Mouse (Mus musculus): ENCODE data around the gene 2610318N02Rik. TPM values are rescaled to one million over a fixed set of nuclear protein-coding genes. Genes with fewer than 3 reads are reported as not detected.

The 2610318N02Rik gene
- total and polyA plus RNA-seq, 3 experiments: 0.75 to 1.9 (median 1.2) TPM

GRCm38 (mm10) chr16:17110771-17111743, 13.9 kb downstream of the 2610318N02Rik start, which contains the start of gene Ppil2:
Gene Ppil2 (minus strand): TSS chr16:17111257.
- DNase-seq: peak; percentile 82

- DNase-seq: no peak
Measured at GRCm38 (mm10) chr16:17104600-17104999, 20.4 kb downstream of the 2610318N02Rik start.

DNA sequence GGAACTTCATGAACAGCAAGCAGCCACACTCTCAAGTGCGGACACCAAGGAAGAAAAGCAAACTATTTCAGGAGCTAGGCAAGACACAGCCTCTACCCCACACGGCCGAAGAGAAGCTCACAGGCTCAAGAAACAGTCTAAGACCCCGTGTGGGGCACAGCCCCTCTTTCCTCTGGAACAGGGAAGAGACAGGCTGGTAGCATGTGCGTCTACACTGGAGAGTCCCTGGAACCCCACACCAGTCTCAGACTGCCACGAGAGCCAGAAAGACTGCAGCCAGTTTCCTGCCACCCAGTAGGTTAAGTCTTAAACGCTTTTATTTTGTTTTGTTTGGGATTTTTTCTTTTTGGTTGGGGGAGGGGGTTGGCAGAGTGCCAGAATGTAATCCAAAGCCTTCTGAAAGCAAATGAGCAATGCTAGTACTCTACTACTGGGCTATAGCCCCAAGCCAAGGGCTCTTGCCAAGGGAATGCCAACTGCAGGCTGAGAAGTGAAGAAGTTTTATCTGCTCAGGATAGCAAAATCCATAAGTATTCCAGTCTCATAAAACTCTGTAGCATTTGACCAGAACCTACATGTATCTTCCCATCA, 22.2 kb downstream of the 2610318N02Rik start:
- no peak for DNase-seq

GRCm38 (mm10) chr16:17096938-17097337, 28.0 kb downstream of the 2610318N02Rik start:
- DNase-seq: no peak

- no peak for DNase-seq
Measured at GRCm38 (mm10) chr16:17088346-17088745, 36.6 kb downstream of the 2610318N02Rik start.

GRCm38 (mm10) chr16:17086669-17087193, 38.2 kb downstream of the 2610318N02Rik start:
- peak; percentile 17 for DNase-seq

DNA sequence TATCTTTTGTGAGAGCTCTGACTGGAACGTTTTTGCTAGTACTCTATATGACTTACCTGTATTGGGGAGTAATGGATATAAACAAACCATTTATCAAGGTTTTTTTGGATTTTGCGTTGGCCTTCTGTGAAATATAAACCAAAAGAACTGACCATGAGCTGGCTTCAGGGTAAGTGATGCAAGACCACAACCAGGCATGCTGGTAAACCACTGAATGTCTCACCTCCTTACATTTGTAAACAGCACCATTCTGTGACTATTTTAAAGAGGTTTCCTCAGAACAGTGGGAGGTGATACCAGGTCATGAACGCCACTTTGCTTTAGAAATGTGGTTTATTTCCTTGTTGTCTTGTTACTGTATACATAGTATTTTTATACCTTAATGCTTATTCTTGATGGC, 38.7 kb downstream of the 2610318N02Rik start:
- no peak for DNase-seq

DNA sequence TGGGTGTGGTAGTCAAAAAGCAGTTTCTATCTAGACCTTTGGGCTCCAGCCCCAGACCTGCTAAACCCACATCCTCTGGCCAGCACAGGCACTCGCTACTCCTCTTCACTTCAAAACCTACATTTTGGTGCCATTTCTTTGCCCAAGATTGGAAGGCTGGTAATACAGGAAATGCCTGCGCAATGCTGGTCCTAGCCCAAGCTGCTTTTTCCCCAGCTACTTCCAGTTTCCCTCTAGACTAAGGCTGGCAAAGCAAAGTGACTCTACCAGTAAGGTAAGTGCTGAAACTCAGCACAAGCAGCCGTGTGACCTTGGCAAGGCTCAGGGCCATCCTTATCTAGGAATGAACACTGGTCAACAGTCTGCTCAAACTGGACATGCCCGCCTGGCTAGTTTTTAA, 39.3 kb downstream of the 2610318N02Rik start:
- DNase-seq: peak; percentile 74

GRCm38 (mm10) chr16:17082121-17082792, 42.7 kb downstream of the 2610318N02Rik start:
- DNase-seq: no peak

DNA sequence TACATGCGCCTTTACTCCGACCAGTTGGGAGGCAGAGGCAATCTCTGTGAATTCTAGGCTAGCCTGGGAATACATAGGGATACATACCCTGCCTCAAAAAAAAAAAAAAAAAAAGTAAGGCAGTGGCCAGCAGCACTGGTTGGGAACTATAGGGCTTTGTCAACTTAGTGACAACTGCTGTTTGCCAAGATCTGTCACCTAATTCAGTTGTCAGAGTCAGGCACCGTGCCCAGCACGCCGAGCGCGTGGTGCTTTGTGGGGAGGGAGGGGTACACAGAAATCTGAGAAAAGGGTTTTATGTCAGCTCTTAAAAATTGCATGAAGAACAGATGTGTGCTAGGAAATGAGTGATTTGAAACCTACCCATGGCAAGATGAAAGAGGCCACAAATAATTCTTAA, 46.9 kb downstream of the 2610318N02Rik start:
- DNase-seq: no peak

- DNase-seq: no peak
Measured at GRCm38 (mm10) chr16:17076869-17077268, 48.1 kb downstream of the 2610318N02Rik start.

DNA sequence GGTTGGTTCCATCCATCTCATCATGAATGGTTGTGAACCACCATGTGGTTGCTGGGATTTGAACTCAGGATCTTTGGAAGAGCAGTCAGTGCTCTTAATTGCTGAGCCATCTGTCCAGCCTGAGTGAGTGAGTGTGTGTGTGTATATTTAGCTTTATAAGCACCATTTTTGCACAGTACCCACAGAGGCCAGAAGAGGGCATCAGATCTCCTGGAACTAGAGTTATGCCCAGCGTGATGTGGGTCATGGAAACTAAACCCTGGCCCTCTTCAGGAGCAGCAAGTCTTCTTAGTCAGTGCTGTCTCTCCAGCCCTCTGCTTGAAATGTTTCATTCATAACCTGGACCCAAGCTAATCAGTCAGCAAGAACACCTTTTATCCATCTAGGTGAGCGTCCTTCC, 48.7 kb downstream of the 2610318N02Rik start:
- no peak for DNase-seq

GRCm38 (mm10) chr16:17073000-17073399, 52.0 kb downstream of the 2610318N02Rik start:
- no peak for DNase-seq

- no peak for DNase-seq
Measured at GRCm38 (mm10) chr16:17070716-17071115, 54.3 kb downstream of the 2610318N02Rik start.

DNA sequence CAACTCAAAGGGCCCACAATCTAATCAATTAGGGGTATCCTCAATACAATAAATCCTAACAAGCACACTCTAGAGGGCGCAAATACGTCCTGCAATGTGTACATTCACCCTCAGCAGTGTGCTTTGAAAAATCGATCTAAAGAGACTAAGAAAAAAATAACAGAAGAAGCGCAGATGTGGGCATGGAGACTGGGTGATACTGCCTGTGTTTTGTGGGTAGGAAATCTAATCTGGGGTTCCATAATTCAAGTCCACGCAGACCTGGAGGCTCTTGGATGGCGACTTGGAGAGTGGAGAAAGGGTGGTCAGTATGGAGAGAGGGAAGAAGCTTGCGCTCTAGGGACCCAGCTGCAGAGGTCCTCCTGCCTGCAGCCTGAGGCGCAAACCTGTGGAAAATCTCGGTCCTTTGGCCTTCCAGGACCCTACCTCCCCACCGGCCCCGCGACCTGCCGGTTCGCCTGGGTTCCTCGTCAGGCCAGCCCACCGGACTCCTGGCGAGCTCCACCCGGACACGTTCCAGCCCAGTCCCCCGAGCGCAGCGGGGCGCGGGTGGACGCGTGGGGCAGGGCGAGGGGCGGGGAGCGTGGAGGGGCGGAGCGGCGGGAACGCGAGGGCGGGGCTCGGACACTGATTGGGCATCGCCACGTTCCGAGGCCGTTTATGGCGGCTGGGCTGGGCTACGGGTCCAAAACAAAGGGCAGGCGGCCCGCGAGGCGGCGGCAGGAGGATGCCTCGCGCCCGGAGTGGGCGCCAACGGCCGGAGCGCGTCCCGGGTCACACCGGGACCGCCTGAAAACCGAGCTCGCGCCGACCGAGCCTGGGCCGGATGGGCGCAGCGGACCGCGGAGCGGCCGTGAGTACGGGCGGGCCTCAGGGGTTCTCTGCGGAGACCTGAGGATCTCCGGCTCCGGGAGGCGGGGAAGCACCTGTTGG, 55.2 kb downstream of the 2610318N02Rik start, which contains the start of gene Ypel1:
Gene Ypel1 (plus strand): TSS at position 186 of the 933 bp plus-strand sequence.
- peak; percentile 96 for DNase-seq

- no peak for DNase-seq
Measured at GRCm38 (mm10) chr16:17067552-17067951, 57.4 kb downstream of the 2610318N02Rik start.

Small RNA genes within 50 kb of the gene (microRNA-seq; reads per million reads assigned to microRNA genes)
- gene Mir130b: 113 to 148 reads per million in 2 experiments
- gene Mir301b: 1.3 to 3.3 reads per million in 2 experiments

Other genes starting within 250 kb of the 2610318N02Rik start
- 10 to 100 TPM; 39.2 to 48.9 TPM for gene Ppm1f, start 228.7 kb downstream of the 2610318N02Rik start, total RNA-seq (2021)
- gene Ppm1f, start 228.7 kb downstream of the 2610318N02Rik start, polyA plus RNA-seq (2012; rRNA removed): 15.4 and 18.9 TPM in 2 replicates
- gene Mapk1, start 141.8 kb downstream of the 2610318N02Rik start, total RNA-seq (2021): 100 to 1,000 TPM; 178 to 206 TPM
- gene Mapk1, start 141.8 kb downstream of the 2610318N02Rik start, polyA plus RNA-seq (2012; rRNA removed): 45.2 and 62.7 TPM in 2 replicates
- 1 to 10 TPM; 6.6 TPM for gene Ypel1, start 55.5 kb downstream of the 2610318N02Rik start, total RNA-seq (2021)
- gene Ypel1, start 55.5 kb downstream of the 2610318N02Rik start, polyA plus RNA-seq (2012; rRNA removed): 8.3 and 10.0 TPM in 2 replicates
- gene Ppil2, start 13.9 kb downstream of the 2610318N02Rik start, total RNA-seq (2021): 10 to 100 TPM; 80.3 to 98.6 TPM
- 75.6 and 87.1 TPM in 2 replicates for gene Ppil2, start 13.9 kb downstream of the 2610318N02Rik start, polyA plus RNA-seq (2012; rRNA removed)
- gene Sdf2l1, start 7.2 kb upstream of the 2610318N02Rik start, total RNA-seq (2021): 10 to 100 TPM; 33.2 to 42.4 TPM
- gene Sdf2l1, start 7.2 kb upstream of the 2610318N02Rik start, polyA plus RNA-seq (2012; rRNA removed): 45.0 and 64.6 TPM in 2 replicates
- 1 to 10 TPM; 4.9 to 6.5 TPM for gene Ydjc, start 19.5 kb upstream of the 2610318N02Rik start, total RNA-seq (2021)
- 28.2 and 39.2 TPM in 2 replicates for gene Ydjc, start 19.5 kb upstream of the 2610318N02Rik start, polyA plus RNA-seq (2012; rRNA removed)
- under 1 TPM; 0.24 to 0.29 TPM for gene Ccdc116, start 22.1 kb upstream of the 2610318N02Rik start, total RNA-seq (2021)
- gene Ccdc116, start 22.1 kb upstream of the 2610318N02Rik start, polyA plus RNA-seq (2012; rRNA removed): 0.44 and 0.60 TPM in 2 replicates
- gene Ube2l3, start 77.5 kb upstream of the 2610318N02Rik start, total RNA-seq (2021): 100 to 1,000 TPM; 198 to 273 TPM
- gene Ube2l3, start 77.5 kb upstream of the 2610318N02Rik start, polyA plus RNA-seq (2012; rRNA removed): 91.0 and 109 TPM in 2 replicates
- gene Rimbp3, start 83.4 kb upstream of the 2610318N02Rik start, total RNA-seq (2021): under 1 TPM in 1 of 2 experiments, not detected in 1; 0.07 TPM
- not detected in 2 replicates for gene Rimbp3, start 83.4 kb upstream of the 2610318N02Rik start, polyA plus RNA-seq (2012; rRNA removed)
- 1 to 10 TPM; 2.4 to 2.7 TPM for gene Hic2, start 108.4 kb upstream of the 2610318N02Rik start, total RNA-seq (2021)
- 2.1 and 2.6 TPM in 2 replicates for gene Hic2, start 108.4 kb upstream of the 2610318N02Rik start, polyA plus RNA-seq (2012; rRNA removed)
- gene Tmem191c, start 150.9 kb upstream of the 2610318N02Rik start, total RNA-seq (2021): 1 to 10 TPM; 6.8 to 7.9 TPM
- gene Tmem191c, start 150.9 kb upstream of the 2610318N02Rik start, polyA plus RNA-seq (2012; rRNA removed): 15.8 and 19.9 TPM in 2 replicates
- gene Serpind1, start 206.2 kb upstream of the 2610318N02Rik start, total RNA-seq (2021): 1 to 10 TPM in 1 of 2 experiments, under 1 TPM in 1; 0.41 to 1.2 TPM
- gene Serpind1, start 206.2 kb upstream of the 2610318N02Rik start, polyA plus RNA-seq (2012; rRNA removed): 0.24 TPM in 1 of 2 replicates, not detected in the other